Mouse (Mus musculus) olfactory bulb, adult 2 months (tissue): ENCODE measurements around the gene Fbln5. TPM values are rescaled to one million over a fixed set of nuclear protein-coding genes. Genes with fewer than 3 reads are reported as not detected.

Experiments
- H3K27ac ChIP-seq: fragments of 200-500 bp; 2 replicates; pipeline ENCODE4 v1.5.1; 2012; ENCODE audit warnings: low read depth, low read length; ENCODE audit not compliant: insufficient read depth
- H3K4me1 ChIP-seq: fragments of 200-500 bp; 2 replicates; pipeline ENCODE4 v1.6.1; 2012; ENCODE audit warnings: low read length; ENCODE audit not compliant: control insufficient read depth, insufficient read depth
- H3K4me3 ChIP-seq: fragments of 200-500 bp; 2 replicates; pipeline ENCODE4 v1.5.1; 2012; ENCODE audit warnings: mild to moderate bottlenecking, low read depth, low read length, moderate library complexity; ENCODE audit not compliant: insufficient read depth
- CTCF ChIP-seq: fragments of 200-500 bp; IDR thresholded peaks from 2 replicates; pipeline ENCODE4 v1.5.1; 2012; ENCODE audit warnings: low read depth, mild to moderate bottlenecking, low read length, moderate library complexity; ENCODE audit not compliant: insufficient read depth
- POLR2A ChIP-seq: fragments of 200-500 bp; IDR thresholded peaks from 2 replicates; pipeline ENCODE4 v1.6.1; 2012; ENCODE audit warnings: mild to moderate bottlenecking, low read depth, low read length, moderate library complexity; ENCODE audit not compliant: insufficient read depth
- WGBS: fragments of 180-500 bp; shearing (Covaris S2); methylation state at CpG from one replicate; pipeline ENCODE4 v1.1.7; 2018; 5-methylcytosine and 5-hydroxymethylcytosine counted together
- polyA plus RNA-seq: library from polyadenylated mRNA; stranded (reverse); fragments of >200 nt; gene quantifications from 2 replicates; pipeline ENCODE4 v1.2.4, GENCODE M21; 2012; ENCODE audit warnings: low replicate concordance; ENCODE audit not compliant: missing spikeins, insufficient read depth, insufficient read length

Fbln5 gene
- polyA plus RNA-seq, 1 experiment, result not detected

DNA sequence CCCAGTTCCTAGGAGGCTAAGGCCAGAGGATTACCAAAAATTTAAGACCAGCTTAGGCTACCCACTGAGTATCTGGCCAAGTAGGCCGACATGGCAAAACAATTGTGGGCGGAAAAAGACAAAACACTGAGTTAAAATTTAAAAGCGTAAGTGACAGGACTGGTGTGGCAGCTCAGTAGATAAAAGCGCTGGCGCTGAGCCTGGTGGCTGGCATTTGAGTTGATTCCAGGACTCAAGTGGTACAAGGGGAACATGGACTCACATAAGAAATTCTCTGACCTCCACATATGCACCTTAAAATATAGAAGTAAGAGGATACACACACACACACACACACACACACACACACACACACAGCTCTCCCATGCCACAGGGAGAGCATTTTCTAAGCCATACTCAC is 42.5 kb downstream of the Fbln5 start:
- TF ChIP-seq POLR2A (no peak), CTCF (no peak)
- peaks cover 2% of the 10 kb centered on the region; the same call in 1 of the 2 replicates for H3K4me1 ChIP-seq
- WGBS, result 58% methylated on average over 5 of the region's 5 CpGs
- no peak overlapping the region for H3K4me3 ChIP-seq
- H3K27ac ChIP-seq, result no peak overlapping the region

DNA sequence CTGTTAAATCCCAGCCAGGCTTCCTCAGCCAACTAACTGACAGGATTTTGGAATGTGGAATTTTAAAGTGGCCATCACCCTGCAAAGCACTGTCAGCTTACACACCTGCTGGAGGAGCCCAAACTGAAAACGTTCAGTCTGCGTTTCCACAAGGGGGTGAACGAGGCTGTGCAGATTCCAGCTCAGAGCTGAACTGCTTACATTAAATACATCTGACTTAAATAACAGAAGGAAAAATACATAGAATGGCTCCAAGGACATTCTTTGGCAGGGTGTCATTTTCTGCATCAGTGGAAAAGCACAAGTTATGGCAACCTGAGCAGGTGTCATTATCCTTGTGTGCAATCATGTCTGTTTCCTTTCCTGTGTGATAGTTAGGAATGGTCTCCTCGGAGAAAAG is 44.7 kb downstream of the Fbln5 start:
- 65% methylated on average over 4 of the region's 4 CpGs for WGBS
- H3K4me1 ChIP-seq, result peaks cover 2% of the 10 kb centered on the region; the same call in 1 of the 2 replicates
- no peak overlapping the region for H3K27ac ChIP-seq
- no peak overlapping the region for H3K4me3 ChIP-seq
- TF ChIP-seq POLR2A (no peak), CTCF (no peak)

DNA sequence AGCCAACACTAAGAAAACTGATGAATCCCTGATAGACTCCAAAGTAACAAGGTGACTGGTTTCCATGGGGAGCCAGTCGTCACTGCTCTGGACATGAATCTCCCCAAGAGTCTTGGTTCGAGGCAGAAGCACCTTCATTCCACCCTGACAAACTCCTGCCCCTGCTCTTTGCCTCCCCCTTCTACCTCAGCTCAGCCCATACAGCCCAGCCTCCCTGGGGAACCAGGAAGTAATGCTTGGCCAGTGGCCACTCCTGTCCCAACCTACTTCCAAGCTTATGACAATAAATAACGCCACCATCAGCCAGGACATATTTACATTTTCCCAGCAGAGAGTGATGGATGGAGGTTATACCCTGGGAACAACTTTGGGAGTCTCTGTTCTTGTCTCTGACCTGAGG is 45.9 kb downstream of the Fbln5 start:
- 68% methylated on average over 3 of the region's 3 CpGs for WGBS
- no peak overlapping the region for H3K27ac ChIP-seq
- no peak overlapping the region for H3K4me3 ChIP-seq
- TF ChIP-seq CTCF (no peak), POLR2A (no peak)
- peaks cover 2% of the 10 kb centered on the region; the same call in 1 of the 2 replicates for H3K4me1 ChIP-seq

DNA sequence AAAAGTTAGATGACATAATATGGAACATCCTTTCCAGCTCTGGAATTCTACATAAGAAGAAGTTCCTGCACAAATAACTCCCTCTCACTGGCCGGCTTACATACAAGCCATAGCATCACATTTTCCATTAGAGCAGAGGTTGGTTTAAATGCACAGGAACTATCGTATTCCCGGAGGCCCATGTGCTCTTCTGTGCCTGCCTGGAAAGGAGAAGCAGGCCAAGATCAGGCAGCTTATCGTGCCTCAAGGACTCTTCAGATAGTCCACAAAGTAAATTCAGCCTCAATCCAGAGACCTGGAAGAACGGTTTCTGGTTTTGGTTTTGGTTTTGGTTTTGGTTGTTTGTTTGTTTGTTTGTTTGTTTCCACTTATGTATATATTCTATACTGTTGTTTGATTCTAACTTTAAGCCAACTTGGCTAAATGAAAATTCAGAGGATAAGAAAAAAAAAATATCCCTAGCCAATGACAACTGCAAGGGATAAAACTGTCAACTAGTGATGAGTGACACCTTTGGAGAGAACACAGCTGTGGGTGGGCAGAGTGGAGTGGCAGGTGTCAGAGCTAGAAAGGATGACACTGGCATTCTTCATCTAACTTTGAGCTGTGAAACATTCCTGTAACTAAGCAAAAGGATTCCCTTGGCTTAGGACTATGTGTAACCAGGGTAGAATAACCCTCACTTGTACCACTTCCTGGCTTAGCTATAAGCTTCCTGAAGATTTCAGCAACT is 48.4 kb downstream of the Fbln5 start:
- no peak for TF ChIP-seq CTCF
- TF ChIP-seq POLR2A, result no peak
- Histone ChIP-seq H3K27ac (no peak overlapping the region), H3K4me1 (no peaks in the 10 kb centered on the region), H3K4me3 (no peak overlapping the region)
- 94% methylated on average over 5 of the region's 5 CpGs for WGBS

DNA sequence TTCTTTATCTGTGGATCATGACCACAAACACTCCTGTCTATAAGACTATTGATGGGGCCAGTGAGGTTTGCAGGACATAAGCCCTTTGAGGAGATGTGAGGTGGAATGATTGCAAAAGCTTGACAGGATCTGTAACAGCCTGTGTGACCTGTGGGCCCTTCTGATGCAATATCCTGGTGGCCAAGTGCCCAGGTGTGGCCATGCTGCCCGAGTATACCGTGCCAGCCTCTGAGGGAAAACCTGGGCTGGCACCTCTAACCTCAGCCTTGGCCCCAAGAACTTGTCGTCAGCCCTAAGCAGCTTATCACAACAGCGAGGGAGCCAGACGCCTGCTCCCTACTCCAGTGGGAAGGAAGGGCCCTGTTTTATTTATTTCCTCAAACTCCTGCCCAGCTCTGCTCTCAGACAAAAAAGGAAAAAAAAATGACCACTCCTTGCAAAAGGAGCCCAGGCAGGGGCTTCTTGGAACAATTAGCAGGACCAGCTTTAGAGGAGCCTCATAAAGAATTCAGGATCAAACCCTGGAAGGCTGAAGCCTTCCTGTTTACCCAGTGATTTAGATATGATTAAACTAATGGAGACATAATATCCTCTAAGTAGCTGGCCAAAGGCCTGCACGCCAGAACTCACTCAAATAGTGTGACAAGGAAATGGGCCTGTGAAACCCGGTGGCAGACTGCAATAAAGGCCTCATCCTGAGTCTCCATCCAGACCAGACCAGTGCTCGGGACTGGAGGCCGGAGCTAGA is 51.4 kb downstream of the Fbln5 start:
- 63% methylated on average over 9 of the region's 9 CpGs for WGBS
- H3K27ac ChIP-seq, result no peak overlapping the region
- H3K4me3 ChIP-seq, result no peak overlapping the region
- no peaks in the 10 kb centered on the region for H3K4me1 ChIP-seq
- TF ChIP-seq CTCF (no peak), POLR2A (no peak)

DNA sequence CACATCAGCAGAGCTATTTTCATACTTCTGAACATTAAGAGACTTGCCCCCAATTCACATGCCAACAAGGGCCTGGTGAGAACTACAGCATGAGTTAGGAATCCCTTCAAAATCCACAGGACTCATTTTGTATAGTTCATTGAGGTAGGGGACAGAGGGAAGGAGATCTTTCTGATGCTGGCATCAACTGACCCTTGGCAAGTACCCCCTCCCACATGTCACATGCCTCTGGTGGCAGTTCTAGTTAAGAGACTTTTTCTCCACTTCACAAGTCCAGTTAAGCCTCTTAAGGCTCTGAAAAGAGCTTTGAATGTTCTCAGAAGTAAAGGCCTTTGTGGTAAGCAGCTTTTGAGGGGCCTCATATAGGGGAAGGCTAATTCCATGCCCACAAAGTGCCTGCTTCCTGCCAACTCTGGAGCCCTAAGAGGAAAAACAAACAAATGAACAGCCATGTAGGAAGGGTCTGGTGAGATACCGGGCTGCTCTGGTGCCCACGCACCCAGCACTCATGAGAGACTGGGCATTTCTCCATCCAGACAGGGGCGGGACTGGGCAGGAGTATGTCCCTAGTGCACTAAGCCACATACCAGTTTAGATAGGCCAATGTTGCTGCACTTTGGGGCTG is 52.5 kb downstream of the Fbln5 start:
- H3K4me1 ChIP-seq, result no peaks in the 10 kb centered on the region
- whole genome bisulfite sequencing, result 38% methylated on average over 3 of the region's 3 CpGs
- no peak for TF ChIP-seq POLR2A
- TF ChIP-seq CTCF, result no peak
- no peak overlapping the region for H3K27ac ChIP-seq
- no peak overlapping the region for H3K4me3 ChIP-seq

DNA sequence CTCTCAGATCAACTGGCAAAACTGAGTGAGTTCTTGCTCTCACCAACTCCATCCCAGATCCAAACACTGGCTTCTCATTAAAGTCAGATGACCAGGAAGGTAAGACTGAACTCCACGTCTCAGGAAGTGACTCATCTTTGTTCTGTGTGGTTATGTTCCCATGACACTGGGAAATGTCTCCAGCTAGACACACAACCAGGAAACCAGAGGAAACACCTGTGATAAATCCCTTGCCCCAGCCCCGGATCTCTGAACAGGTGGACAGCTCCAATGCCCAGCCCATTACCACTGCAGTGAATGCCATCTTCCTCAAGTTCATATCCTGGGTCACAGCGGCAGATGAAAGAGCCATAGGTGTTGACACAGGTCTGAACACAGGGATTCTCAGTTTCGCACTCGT is 54.0 kb downstream of the Fbln5 start:
- Histone ChIP-seq H3K4me1 (no peaks in the 10 kb centered on the region), H3K27ac (no peak overlapping the region), H3K4me3 (no peak overlapping the region)
- WGBS, result 93% methylated on average over 5 of the region's 5 CpGs
- TF ChIP-seq POLR2A (no peak), CTCF (no peak)

DNA sequence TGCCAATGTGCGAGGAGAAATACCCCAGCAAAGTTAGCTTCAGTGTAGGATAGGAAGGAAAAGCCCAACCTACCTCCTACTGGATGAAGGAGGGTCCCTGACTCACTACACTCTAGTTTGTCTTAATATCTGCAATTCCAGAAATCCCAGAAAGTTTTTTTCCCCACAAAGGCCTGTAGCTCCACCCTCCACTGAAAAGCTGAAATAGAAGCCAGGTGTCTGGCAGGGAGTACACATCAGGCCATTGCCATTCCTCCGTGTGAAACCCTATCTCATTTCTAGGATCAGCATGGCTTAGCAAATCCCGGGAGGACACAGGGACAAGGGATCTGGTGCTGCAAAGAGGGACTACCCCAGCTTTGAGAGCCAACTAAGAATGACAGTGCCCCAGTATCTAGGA is 55.8 kb downstream of the Fbln5 start:
- Histone ChIP-seq H3K27ac (no peak overlapping the region), H3K4me1 (no peaks in the 10 kb centered on the region), H3K4me3 (no peak overlapping the region)
- WGBS, result 83% methylated on average over 3 of the region's 3 CpGs
- TF ChIP-seq CTCF (no peak), POLR2A (no peak)

DNA sequence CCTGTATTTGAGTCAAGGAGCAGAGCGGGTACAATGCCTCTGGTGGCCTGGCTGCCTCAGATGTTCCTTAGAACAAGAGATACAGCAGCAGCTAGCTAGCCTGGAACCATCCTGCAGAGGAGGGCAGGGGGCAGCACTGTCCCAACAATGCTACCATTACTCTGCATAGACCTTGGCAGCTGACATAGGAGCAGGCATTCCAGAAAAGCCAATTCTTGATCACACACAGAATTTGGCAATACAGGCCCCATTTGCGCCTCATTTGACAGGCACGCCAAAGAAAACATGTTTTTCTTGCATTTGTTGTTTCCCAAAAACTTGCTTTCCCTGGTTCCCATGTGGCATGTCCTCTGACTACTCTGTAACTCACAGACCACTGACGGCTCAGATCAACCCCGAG is 56.8 kb downstream of the Fbln5 start:
- 87% methylated on average over 5 of the region's 5 CpGs for WGBS
- no peak overlapping the region for H3K4me3 ChIP-seq
- H3K4me1 ChIP-seq, result no peaks in the 10 kb centered on the region
- no peak overlapping the region for H3K27ac ChIP-seq
- no peak for TF ChIP-seq POLR2A
- no peak for TF ChIP-seq CTCF

DNA sequence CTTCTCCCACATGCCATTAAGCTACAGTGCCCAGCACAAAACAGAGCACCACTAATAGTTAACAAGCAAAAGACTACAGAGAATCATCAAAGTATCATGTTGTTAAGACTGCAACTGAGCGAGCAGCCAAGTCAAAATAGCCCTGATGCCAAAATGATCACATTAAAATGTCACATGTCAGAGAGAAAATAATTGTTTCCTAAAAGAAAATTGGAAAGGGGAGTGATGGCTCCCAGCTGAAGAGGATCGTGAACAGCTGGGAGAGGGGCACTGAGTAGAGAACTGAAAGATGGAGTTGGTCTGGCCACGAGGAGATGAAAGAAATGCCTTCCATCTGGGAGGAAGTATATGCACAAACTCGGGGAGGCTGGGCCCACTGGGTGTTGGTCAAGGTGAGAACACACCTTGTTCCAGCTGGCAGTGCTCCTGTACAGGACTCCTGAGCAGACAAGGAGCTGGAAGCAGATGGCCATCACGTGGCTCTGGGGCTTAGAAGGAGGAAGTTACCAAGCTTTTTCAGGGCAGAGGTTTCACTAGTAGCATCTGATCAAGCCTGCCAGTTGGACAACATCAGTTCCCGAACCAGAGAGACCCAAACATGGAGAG is 59.3 kb downstream of the Fbln5 start:
- TF ChIP-seq CTCF (no peak), POLR2A (no peak)
- 46% methylated on average over 6 of the region's 6 CpGs for WGBS
- no peak overlapping the region for H3K27ac ChIP-seq
- H3K4me3 ChIP-seq, result no peak overlapping the region
- H3K4me1 ChIP-seq, result no peaks in the 10 kb centered on the region
